Mouse (Mus musculus) cerebellum, adult 9-10 months (tissue): ENCODE measurements around the gene Eif3g.
A peak's percentile ranks its signal among the peaks of the same experiment; 100 is the strongest.

Experiments
- DNase-seq: peaks from one replicate; pipeline ENCODE4 v3.0.0; 2022

Gene Eif3g

GRCm38 (mm10) chr9:20898511-20899073 is at the start of gene Eif3g:
TSS of gene Eif3g (minus strand) at chr9:20898623.
- DNase-seq = peak; percentile 81

- DNase-seq = no peak
These were observed 47.9 kb upstream of the Eif3g start for GRCm38 (mm10) chr9:20946066-20946880.

- no peak for DNase-seq
These were observed 46.4 kb upstream of the Eif3g start for GRCm38 (mm10) chr9:20944697-20945370.

GRCm38 (mm10) chr9:20943911-20944310 is 45.5 kb upstream of the Eif3g start:
- no peak for DNase-seq

- no peak for DNase-seq
These were observed 45.0 kb upstream of the Eif3g start for GRCm38 (mm10) chr9:20943396-20943795.

GRCm38 (mm10) chr9:20923258-20923657 is 24.8 kb upstream of the Eif3g start:
- no peak for DNase-seq

- no peak for DNase-seq
These were observed 17.7 kb upstream of the Eif3g start for GRCm38 (mm10) chr9:20916160-20916559.

- DNase-seq = no peak
These were observed 11.5 kb upstream of the Eif3g start for GRCm38 (mm10) chr9:20909948-20910347.

GRCm38 (mm10) chr9:20902174-20902491 is 3.7 kb upstream of the Eif3g start:
- DNase-seq = no peak

- peak; percentile 54 for DNase-seq
These were observed 3.2 kb upstream of the Eif3g start for GRCm38 (mm10) chr9:20901466-20902173.

- no peak for DNase-seq
These were observed 500 bp downstream of the Eif3g start for GRCm38 (mm10) chr9:20897736-20898510.

- no peak for DNase-seq
These were observed 3.0 kb downstream of the Eif3g start for GRCm38 (mm10) chr9:20895382-20895781.

- no peak for DNase-seq
These were observed 3.8 kb downstream of the Eif3g start for GRCm38 (mm10) chr9:20894629-20895028.

GRCm38 (mm10) chr9:20893590-20894343 is 4.7 kb downstream of the Eif3g start:
- no peak for DNase-seq

GRCm38 (mm10) chr9:20893069-20893468 is 5.4 kb downstream of the Eif3g start:
- no peak for DNase-seq

- DNase-seq = peak; percentile 1
These were observed 6.2 kb downstream of the Eif3g start for GRCm38 (mm10) chr9:20892104-20892653.

- no peak for DNase-seq
These were observed 6.9 kb downstream of the Eif3g start for GRCm38 (mm10) chr9:20891339-20892103.

- DNase-seq = no peak
These were observed 8.0 kb downstream of the Eif3g start for GRCm38 (mm10) chr9:20890411-20890810.

- no peak for DNase-seq
These were observed 9.0 kb downstream of the Eif3g start for GRCm38 (mm10) chr9:20889185-20890141.

- no peak for DNase-seq
These were observed 10.0 kb downstream of the Eif3g start for GRCm38 (mm10) chr9:20888386-20888765.
